Mouse (Mus musculus): ENCODE results near the gene Rap2a.

- no peak for TF ChIP-seq CTCF (IDR thresholded peaks at IDR 0.05; ENCODE audit: low read depth, low read length)
- TF ChIP-seq POLR2A (IDR thresholded peaks at IDR 0.05; ENCODE audit: borderline replicate concordance, low read depth, low read length): no peak
Observed at GRCm38 (mm10) chr14:120463938-120464727, 14.1 kb upstream of the Rap2a start.
